Mouse (Mus musculus): ENCODE measurements around the gene March4.

GRCm38 (mm10) chr1:72490801-72491200 is 45.9 kb downstream of the March4 start:
- no peak for TF ChIP-seq CTCF (IDR thresholded peaks at IDR 0.05; ENCODE audit: insufficient read depth, low read depth, low read length)
- no peak for TF ChIP-seq POLR2A (IDR thresholded peaks at IDR 0.05; ENCODE audit: insufficient read depth, low read depth, low read length)

Measured in olfactory bulb, adult 2 months (tissue).